Mouse (Mus musculus) erythroblast, embryonic 14.5 days (primary cell): ENCODE measurements around the gene Ankrd65. TPM values are rescaled to one million over a fixed set of nuclear protein-coding genes. Genes with fewer than 3 reads are reported as not detected.

Experiments
- H3K27me3 ChIP-seq: 2 replicates; pipeline ENCODE4 v1.6.1; 2012; ENCODE audit warnings: inconsistent platforms; ENCODE audit not compliant: control insufficient read depth
- H3K36me3 ChIP-seq: 2 replicates; pipeline ENCODE4 v1.6.1; 2012; ENCODE audit warnings: mild to moderate bottlenecking, inconsistent platforms; ENCODE audit not compliant: control insufficient read depth
- H3K4me1 ChIP-seq: 2 replicates; pipeline ENCODE4 v1.6.1; 2012; ENCODE audit warnings: inconsistent platforms; ENCODE audit not compliant: control insufficient read depth
- H3K4me3 ChIP-seq: replicated peaks from 2 replicates; pipeline ENCODE3; 2012; ENCODE audit warnings: moderate library complexity, mild to moderate bottlenecking, inconsistent platforms
- H3K9me3 ChIP-seq: 2 replicates; pipeline ENCODE4 v1.6.1; 2012; ENCODE audit warnings: low read length, inconsistent platforms, mixed read lengths; ENCODE audit not compliant: control insufficient read depth
- GATA1 ChIP-seq: IDR thresholded peaks from 2 replicates; pipeline ENCODE4 v1.6.1; 2012; ENCODE audit warnings: low read length, inconsistent platforms, mixed read lengths
- TAL1 ChIP-seq: IDR thresholded peaks from 3 replicates; pipeline ENCODE4 v1.6.1; 2012; ENCODE audit warnings: low read length, inconsistent platforms, mixed read lengths
- polyA plus RNA-seq: library from polyadenylated mRNA; stranded (reverse); fragments of >175 nt; gene quantifications from 2 replicates; pipeline ENCODE4 v1.2.3, GENCODE M21; 2012

The Ankrd65 gene
- polyA plus RNA-seq, 1 experiment, result 0.10 TPM

GRCm38 (mm10) chr4:155760613-155761355 lies 29.5 kb upstream of the Ankrd65 start, which contains the start of gene Atad3a:
Gene Atad3a (minus strand): TSS chr4:155761093.
- no peaks in the 10 kb centered on the region for H3K27me3 ChIP-seq
- peak within 1 kb of the TSS; percentile 72 for H3K4me3 ChIP-seq
- no peaks in the 10 kb centered on the region for H3K9me3 ChIP-seq
- peaks cover 25% of the 10 kb centered on the region for H3K36me3 ChIP-seq
- no peak for TF ChIP-seq TAL1
- no peak for TF ChIP-seq GATA1
- peaks cover 40% of the 10 kb centered on the region for H3K4me1 ChIP-seq

DNA sequence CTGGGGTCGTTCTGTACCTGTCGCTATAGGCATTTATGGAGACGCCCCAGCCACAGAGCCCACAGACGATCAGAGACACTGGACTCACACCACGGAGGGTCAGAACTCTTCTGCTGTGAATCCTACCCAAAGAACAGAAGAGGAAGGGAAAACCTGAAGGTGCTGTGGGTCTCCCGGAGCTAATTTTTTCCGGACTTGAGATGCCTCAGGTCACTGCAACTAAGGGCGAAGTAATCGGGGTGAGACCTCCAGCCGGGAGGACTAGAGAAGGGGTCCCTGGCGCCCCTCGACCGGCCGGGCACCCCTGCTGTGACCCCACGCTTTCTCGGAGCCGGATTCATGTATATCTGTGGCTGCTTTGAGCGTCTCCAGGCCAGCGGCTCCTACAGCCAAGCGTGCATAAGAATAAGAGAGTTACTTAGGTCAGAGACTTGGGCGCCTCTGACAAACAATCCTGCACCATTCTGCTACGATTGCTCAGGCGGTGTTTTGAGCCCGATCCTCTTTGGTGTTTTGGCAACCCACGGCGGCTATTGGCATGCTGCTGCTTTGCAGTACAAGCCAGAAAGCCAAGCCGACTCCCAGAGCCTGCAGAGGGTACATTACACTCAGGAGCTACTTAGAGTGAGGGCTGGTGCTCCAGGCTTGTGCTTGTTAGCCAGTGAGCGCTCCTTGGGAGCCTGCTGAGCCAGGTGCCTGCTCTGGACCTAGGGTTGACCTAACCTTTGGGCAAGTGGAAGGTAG lies 28.7 kb upstream of the Ankrd65 start:
- Histone ChIP-seq H3K4me3 (peak overlapping the region; percentile 72), H3K27me3 (no peaks in the 10 kb centered on the region), H3K9me3 (no peaks in the 10 kb centered on the region), H3K4me1 (peaks cover 40% of the 10 kb centered on the region), H3K36me3 (peaks cover 17% of the 10 kb centered on the region)
- TF ChIP-seq TAL1 (no peak), GATA1 (no peak)

GRCm38 (mm10) chr4:155762357-155762756 lies 27.9 kb upstream of the Ankrd65 start:
- H3K36me3 ChIP-seq, result peaks cover 10% of the 10 kb centered on the region
- no peaks in the 10 kb centered on the region for H3K27me3 ChIP-seq
- H3K9me3 ChIP-seq, result no peaks in the 10 kb centered on the region
- H3K4me1 ChIP-seq, result peaks cover 40% of the 10 kb centered on the region
- TF ChIP-seq GATA1 (no peak), TAL1 (no peak)
- peak overlapping the region; percentile 21 for H3K4me3 ChIP-seq

- TF ChIP-seq TAL1, result no peak
- no peak for TF ChIP-seq GATA1
Observed at GRCm38 (mm10) chr4:155769496-155769879, 20.8 kb upstream of the Ankrd65 start.

GRCm38 (mm10) chr4:155769880-155770512 lies 20.2 kb upstream of the Ankrd65 start:
- Histone ChIP-seq H3K9me3 (no peaks in the 10 kb centered on the region), H3K36me3 (no peaks in the 10 kb centered on the region), H3K4me3 (peak overlapping the region; percentile 72), H3K4me1 (peaks cover 26% of the 10 kb centered on the region), H3K27me3 (peaks cover 40% of the 10 kb centered on the region)
- TF ChIP-seq GATA1 (no peak), TAL1 (no peak)

More at GRCm38 (mm10) chr4:155769496-155769879, 20.8 kb upstream of the Ankrd65 start:
- Histone ChIP-seq H3K4me1 (peaks cover 21% of the 10 kb centered on the region), H3K27me3 (peaks cover 35% of the 10 kb centered on the region), H3K9me3 (no peaks in the 10 kb centered on the region), H3K4me3 (peak overlapping the region; percentile 72), H3K36me3 (no peaks in the 10 kb centered on the region)

- peaks cover 47% of the 10 kb centered on the region for H3K27me3 ChIP-seq
- no peaks in the 10 kb centered on the region for H3K36me3 ChIP-seq
- no peaks in the 10 kb centered on the region for H3K9me3 ChIP-seq
- peaks cover 27% of the 10 kb centered on the region for H3K4me1 ChIP-seq
- H3K4me3 ChIP-seq, result peak overlapping the region; percentile 72
- TF ChIP-seq GATA1, result no peak
- no peak for TF ChIP-seq TAL1
Observed at GRCm38 (mm10) chr4:155770626-155771025, 19.6 kb upstream of the Ankrd65 start.

- Histone ChIP-seq H3K36me3 (no peaks in the 10 kb centered on the region), H3K4me1 (peaks cover 27% of the 10 kb centered on the region), H3K9me3 (no peaks in the 10 kb centered on the region), H3K27me3 (peaks cover 56% of the 10 kb centered on the region), H3K4me3 (no peak overlapping the region)
- TF ChIP-seq GATA1 (no peak), TAL1 (no peak)
Observed at GRCm38 (mm10) chr4:155771706-155772105, 18.5 kb upstream of the Ankrd65 start.

DNA sequence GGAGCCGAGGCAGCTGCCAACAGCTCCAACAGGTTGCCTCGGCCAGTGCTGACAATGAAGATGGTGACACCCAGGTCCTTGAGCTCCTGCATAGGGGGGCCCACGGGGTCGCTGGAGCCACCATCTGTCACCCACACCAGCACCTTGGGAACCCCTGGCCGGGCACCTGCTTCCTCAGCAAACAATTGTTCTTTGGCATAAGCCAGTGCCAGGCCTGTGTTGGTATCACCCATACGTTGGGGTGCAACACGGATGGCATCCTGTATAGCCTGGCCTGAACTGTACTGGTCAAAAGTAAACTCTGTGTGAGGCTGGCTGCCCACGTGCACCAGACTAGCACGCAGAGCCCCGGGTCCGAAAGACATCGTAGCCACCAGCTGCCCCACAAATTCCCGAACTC lies 17.5 kb upstream of the Ankrd65 start:
- Histone ChIP-seq H3K27me3 (peaks cover 64% of the 10 kb centered on the region), H3K4me1 (peaks cover 27% of the 10 kb centered on the region), H3K9me3 (no peaks in the 10 kb centered on the region), H3K4me3 (no peak overlapping the region), H3K36me3 (no peaks in the 10 kb centered on the region)
- TF ChIP-seq TAL1 (no peak), GATA1 (no peak)

GRCm38 (mm10) chr4:155773335-155774078 lies 16.7 kb upstream of the Ankrd65 start:
- TF ChIP-seq TAL1 (no peak), GATA1 (no peak)
- Histone ChIP-seq H3K36me3 (no peaks in the 10 kb centered on the region), H3K9me3 (no peaks in the 10 kb centered on the region), H3K4me1 (peaks cover 27% of the 10 kb centered on the region), H3K4me3 (no peak overlapping the region), H3K27me3 (peaks cover 66% of the 10 kb centered on the region)
